Mouse (Mus musculus) forebrain, embryonic 12.5 days (tissue): Measurements from ENCODE around the gene Spsb1. TPM values are rescaled to one million over a fixed set of nuclear protein-coding genes. Genes with fewer than 3 reads are reported as not detected.

Source experiments
- ATAC-seq: fragments of 200-750 bp; cut with Nextera tagmentation; 2 replicates; pipeline ENCODE4 v1.8.0; 2017; ENCODE audit warnings: moderate TSS enrichment; ENCODE audit not compliant: low FRiP score
- H3K27ac ChIP-seq: fragments of 300-500 bp; sonication (generic); 2 replicates; pipeline ENCODE4 v1.5.1; 2016; ENCODE audit warnings: mild to moderate bottlenecking
- H3K27me3 ChIP-seq: fragments of 300-500 bp; sonication (generic); 2 replicates; pipeline ENCODE4 v1.6.1; 2016; ENCODE audit warnings: mild to moderate bottlenecking
- H3K36me3 ChIP-seq: fragments of 300-500 bp; sonication (generic); replicated peaks from 2 replicates; pipeline ENCODE4 v1.6.1; 2016; ENCODE audit warnings: mild to moderate bottlenecking
- H3K4me1 ChIP-seq: fragments of 300-500 bp; sonication (generic); 2 replicates; pipeline ENCODE4 v1.6.1; 2016
- H3K4me2 ChIP-seq: fragments of 300-500 bp; sonication (generic); 2 replicates; pipeline ENCODE4 v1.6.1; 2016; ENCODE audit warnings: mild to moderate bottlenecking, moderate library complexity
- H3K4me3 ChIP-seq: fragments of 300-500 bp; sonication (generic); replicated peaks from 2 replicates; pipeline ENCODE4 v1.5.1; 2016; ENCODE audit warnings: mild to moderate bottlenecking
- H3K9ac ChIP-seq: fragments of 300-500 bp; sonication (generic); 2 replicates; pipeline ENCODE4 v1.6.1; 2016; ENCODE audit warnings: mild to moderate bottlenecking
- H3K9me3 ChIP-seq: fragments of 300-500 bp; sonication (generic); 2 replicates; pipeline ENCODE4 v1.6.1; 2016
- WGBS: fragments of 180-500 bp; shearing (Covaris S2); methylation state at CpG from one replicate; pipeline ENCODE4 v1.1.7; 2016; 5-methylcytosine and 5-hydroxymethylcytosine counted together
- polyA plus RNA-seq: library from polyadenylated mRNA; unstranded; fragments of >200 nt; fragmentation: Nextera tagmentation; extraction: Ambion mirVana; gene quantifications from 2 replicates; pipeline ENCODE4 v1.2.1, GENCODE M21; 2016

Gene Spsb1
- polyA plus RNA-seq, 1 experiment from 2014 or later = 8.1 TPM

DNA sequence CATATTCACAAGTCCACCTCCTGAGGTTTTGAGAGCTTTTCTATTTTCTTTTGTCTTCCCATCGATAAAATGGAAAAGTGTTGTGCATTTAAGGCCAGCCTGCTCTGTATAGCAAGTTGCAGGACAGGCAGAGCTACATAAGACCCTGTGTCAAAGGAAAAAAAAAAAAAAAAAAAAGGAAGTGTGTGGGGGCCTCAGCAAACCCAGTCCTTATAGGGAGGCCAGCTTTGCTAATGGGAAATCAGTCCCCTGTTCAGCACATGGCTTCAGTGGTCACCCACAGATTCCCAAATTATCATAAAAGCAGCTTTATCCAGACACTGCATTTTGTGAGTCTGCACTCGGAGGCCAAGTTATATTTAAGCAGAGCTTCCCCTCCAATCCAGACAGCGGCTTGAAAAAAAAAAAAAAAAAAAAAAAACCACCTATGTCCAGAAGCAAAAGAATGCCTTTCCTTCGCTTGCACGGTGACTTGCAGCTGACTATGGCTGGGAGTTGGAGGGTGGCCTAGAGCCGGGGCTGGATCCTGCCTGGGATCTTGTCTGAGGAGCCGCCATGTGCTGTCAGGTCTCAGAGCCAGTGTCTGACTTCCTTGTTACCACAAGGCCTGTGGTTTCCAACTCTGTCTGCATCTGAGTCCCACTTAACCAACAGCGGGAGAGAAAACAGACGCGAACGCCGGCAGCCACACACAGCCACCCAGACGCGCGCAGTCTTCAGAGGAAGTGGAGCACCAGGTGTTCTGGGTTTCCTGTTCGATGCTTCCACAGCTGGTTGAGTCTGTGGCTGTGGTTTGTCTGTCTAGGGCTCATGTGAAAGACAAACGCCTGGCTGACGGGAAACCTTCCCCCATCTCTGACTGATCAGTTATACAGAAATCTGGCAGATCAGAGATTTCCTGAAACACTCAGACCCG is 98.7 kb downstream of the Spsb1 start:
- H3K4me3 ChIP-seq = no peak overlapping the region
- ATAC-seq = no peak
- peak overlapping the region; percentile 42; the same call in 1 of the 2 replicates for H3K27ac ChIP-seq
- no peak overlapping the region for H3K4me2 ChIP-seq
- H3K36me3 ChIP-seq = no peaks in the 10 kb centered on the region
- H3K27me3 ChIP-seq = peaks cover 8% of the 10 kb centered on the region
- H3K4me1 ChIP-seq = peaks cover 20% of the 10 kb centered on the region
- no peak overlapping the region for H3K9ac ChIP-seq
- no peaks in the 10 kb centered on the region for H3K9me3 ChIP-seq
- 75% methylated on average over 19 of the region's 19 CpGs for WGBS

DNA sequence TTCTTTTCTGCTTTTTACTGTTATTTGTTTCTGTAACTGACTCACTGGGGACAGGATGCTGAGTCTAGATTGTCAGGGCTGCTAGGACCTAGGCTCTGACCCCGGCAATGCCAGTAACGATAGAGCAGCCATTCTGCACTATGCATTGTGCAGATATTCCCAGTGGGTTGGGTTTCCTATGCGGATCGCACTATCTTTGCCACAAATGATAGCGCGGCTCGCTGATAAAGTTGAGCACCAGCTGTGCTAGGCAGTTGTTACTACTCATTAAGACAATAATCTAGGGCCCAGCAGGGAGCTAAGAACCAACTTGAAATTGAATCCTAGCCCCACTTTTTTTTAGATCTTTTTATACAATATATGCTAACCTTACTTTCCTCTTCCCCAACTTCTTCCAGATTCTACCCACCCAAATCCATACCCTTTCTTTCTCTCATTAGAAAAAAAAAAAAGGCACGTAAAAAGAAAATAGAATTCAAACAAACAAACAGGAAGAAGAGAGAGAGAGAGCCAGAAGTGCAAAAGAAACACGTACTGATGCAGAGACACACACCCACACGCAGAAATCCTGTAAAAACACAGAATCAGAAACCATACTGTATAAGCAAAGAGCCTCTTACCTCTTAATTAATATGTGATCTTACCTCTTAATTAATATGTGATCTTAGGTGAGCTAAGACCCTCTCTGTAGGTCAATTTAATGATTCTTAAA is 99.5 kb downstream of the Spsb1 start:
- Histone ChIP-seq H3K9ac (peak overlapping the region; percentile 33; the same call in 1 of the 2 replicates), H3K9me3 (no peaks in the 10 kb centered on the region), H3K27ac (no peak overlapping the region), H3K36me3 (no peaks in the 10 kb centered on the region), H3K4me1 (peaks cover 20% of the 10 kb centered on the region), H3K4me2 (no peak overlapping the region), H3K27me3 (peaks cover 8% of the 10 kb centered on the region), H3K4me3 (no peak overlapping the region)
- 73% methylated on average over 10 of the region's 10 CpGs for WGBS
- no peak for ATAC-seq

DNA sequence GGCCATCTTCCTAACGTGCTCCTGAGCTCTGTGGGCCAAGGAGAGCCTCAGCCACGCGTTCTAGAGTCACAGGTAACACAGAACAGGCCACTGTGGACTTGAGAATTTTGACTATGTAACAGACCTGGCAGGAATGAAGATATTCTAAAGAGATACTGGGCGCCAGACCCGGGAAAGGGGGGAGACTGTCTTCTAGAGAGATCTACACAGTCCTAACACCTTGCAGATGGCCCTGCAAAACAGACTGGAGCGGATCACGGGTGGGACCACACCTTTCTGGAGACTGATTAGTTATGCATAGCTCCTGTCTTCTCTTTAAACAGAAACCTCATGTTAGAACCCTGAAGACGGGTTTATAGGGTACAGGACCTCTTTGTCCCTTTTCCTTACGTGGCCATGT is 100.1 kb downstream of the Spsb1 start:
- H3K4me1 ChIP-seq = peaks cover 20% of the 10 kb centered on the region
- no peaks in the 10 kb centered on the region for H3K36me3 ChIP-seq
- peak overlapping the region; percentile 59 for H3K4me2 ChIP-seq
- peak overlapping the region; percentile 33 for H3K9ac ChIP-seq
- H3K27me3 ChIP-seq = peaks cover 8% of the 10 kb centered on the region
- 58% methylated on average over 9 of the region's 9 CpGs for WGBS
- H3K9me3 ChIP-seq = no peaks in the 10 kb centered on the region
- H3K4me3 ChIP-seq = peak overlapping the region; percentile 37
- peak overlapping the region; percentile 68 for H3K27ac ChIP-seq
- 0 out of 2 replicates have a peak, but pooled peaks have one; percentile 4 for ATAC-seq

DNA sequence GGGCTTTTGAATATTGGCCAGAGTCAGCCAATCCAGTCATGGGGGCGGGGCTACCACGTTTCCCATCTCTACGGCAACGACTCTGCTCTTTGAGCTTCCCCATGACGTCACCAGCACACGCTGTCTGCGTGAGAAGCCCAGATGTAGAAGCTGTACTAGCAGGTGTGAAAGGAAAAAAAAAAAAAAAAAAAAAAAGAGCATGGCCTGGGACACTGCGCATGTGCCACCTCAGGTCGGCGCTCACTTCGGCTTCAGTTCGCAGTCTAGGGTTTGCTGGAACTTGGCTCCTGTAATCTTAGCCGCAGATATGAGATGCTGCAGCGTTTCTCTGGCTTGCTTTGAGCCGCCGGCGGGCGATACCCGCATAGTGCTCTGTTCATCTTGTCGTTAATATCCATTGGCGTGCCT is 100.5 kb downstream of the Spsb1 start:
- peak overlapping the region; percentile 37 for H3K4me3 ChIP-seq
- H3K9ac ChIP-seq = peak overlapping the region; percentile 33
- peak overlapping the region; percentile 68 for H3K27ac ChIP-seq
- no peaks in the 10 kb centered on the region for H3K36me3 ChIP-seq
- no peaks in the 10 kb centered on the region for H3K9me3 ChIP-seq
- WGBS = 2% methylated on average over 21 of the region's 21 CpGs
- peaks cover 8% of the 10 kb centered on the region for H3K27me3 ChIP-seq
- peak; percentile 93 for ATAC-seq
- H3K4me1 ChIP-seq = peaks cover 20% of the 10 kb centered on the region
- peak overlapping the region; percentile 59 for H3K4me2 ChIP-seq

DNA sequence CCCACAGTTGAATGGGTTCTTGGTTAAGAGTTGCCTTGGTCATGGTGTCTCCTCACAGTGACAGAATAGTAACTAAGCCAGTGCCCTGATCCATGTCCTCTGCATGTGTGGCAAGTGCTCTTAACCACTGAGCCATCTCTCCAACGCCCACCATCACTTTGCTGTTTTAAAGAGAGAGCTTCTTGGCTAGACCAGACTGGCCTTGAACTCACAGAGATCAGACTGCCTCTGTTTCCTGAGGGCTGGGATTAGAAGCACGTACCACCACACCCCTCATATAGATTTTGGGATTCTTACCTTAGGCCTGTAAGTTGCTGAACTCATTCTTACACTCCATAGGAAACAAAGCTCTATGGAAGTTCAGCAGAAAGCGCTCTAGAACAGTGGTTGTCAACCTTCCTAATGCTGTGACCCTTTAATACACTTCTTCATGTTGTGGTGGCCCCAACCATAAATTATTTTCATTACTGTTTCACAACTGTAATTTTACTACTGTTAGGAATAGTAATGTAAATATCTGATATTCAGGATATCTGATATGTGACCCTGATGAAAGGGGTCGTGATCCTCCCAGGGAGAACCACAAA is 101.1 kb downstream of the Spsb1 start:
- ATAC-seq = no peak

DNA sequence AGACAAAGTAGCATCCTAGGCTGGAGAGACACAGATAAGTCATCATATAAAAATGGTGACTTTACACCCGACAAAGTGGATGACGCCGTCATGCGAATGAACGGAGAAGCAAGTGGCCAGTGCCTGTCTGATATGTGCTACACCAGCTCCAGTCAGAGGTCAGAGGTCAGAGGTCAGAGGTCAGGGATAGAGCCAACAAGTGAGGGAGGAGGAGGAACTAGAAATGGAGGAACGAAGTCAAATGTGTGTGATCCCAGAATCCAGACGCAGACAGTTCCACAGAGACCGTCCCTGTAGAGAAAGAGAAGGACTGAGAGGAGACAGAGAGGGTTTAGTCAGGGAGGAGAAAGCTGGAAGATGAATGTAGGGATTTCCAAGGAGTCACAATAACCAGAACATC is 103.3 kb downstream of the Spsb1 start:
- no peak for ATAC-seq
- Histone ChIP-seq H3K36me3 (no peaks in the 10 kb centered on the region), H3K9me3 (no peaks in the 10 kb centered on the region), H3K27me3 (peaks cover 8% of the 10 kb centered on the region), H3K4me2 (no peak overlapping the region), H3K27ac (no peak overlapping the region), H3K9ac (no peak overlapping the region), H3K4me3 (no peak overlapping the region), H3K4me1 (peaks cover 16% of the 10 kb centered on the region)
- 88% methylated on average over 8 of the region's 8 CpGs for WGBS

More for the DNA sequence above, 101.1 kb downstream of the Spsb1 start:
- WGBS = 66% methylated on average over 4 of the region's 4 CpGs
- H3K9me3 ChIP-seq = no peaks in the 10 kb centered on the region
- peak overlapping the region; percentile 59 for H3K4me2 ChIP-seq
- H3K27ac ChIP-seq = no peak overlapping the region
- peaks cover 8% of the 10 kb centered on the region for H3K27me3 ChIP-seq
- H3K9ac ChIP-seq = no peak overlapping the region
- H3K4me1 ChIP-seq = peaks cover 20% of the 10 kb centered on the region
- H3K36me3 ChIP-seq = no peaks in the 10 kb centered on the region
- peak overlapping the region; percentile 37 for H3K4me3 ChIP-seq

DNA sequence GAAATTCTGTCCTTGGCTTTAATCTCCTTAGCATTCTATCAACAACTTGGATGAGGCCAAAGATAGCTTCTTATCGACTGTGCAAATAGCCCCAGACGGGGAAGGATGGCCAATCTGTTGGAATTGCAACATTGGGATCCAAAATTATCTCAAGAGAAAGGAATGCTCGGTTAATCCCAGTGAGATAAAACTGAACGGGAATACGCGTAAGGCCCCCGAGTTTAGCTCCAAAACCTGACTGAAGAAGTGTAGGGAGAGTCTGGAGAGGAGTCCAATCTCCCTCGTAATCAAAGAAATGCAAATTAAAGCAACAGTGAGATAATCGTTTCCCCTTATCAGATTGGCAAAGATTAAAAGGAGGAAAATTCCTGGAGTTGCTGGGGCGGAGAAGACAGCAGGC is 104.2 kb downstream of the Spsb1 start:
- Histone ChIP-seq H3K9ac (no peak overlapping the region), H3K9me3 (no peaks in the 10 kb centered on the region), H3K4me2 (no peak overlapping the region), H3K4me3 (no peak overlapping the region), H3K27me3 (peaks cover 8% of the 10 kb centered on the region), H3K4me1 (peaks cover 16% of the 10 kb centered on the region), H3K36me3 (no peaks in the 10 kb centered on the region), H3K27ac (no peak overlapping the region)
- ATAC-seq = no peak
- WGBS = 72% methylated on average over 10 of the region's 10 CpGs

DNA sequence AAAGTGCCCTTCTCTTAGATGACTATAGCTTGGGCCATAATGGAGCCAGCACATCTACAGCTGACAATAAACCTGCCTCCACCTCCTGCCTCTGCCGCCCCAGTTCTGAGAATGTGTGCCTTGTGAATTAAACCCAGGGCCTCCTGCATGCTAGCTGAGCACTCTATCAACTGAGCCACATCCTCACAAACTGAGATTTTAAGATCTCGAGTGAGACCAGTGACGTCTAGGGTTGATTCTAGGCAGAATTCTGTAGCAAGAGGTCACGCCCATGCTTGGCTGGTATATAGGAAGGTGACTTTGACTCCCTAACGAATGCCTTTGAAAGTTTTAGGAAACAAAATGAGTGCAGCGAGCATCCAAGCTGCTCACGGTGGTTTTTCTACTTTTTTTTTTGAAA is 104.8 kb downstream of the Spsb1 start:
- 87% methylated on average over 7 of the region's 7 CpGs for WGBS
- no peak overlapping the region for H3K9ac ChIP-seq
- H3K4me1 ChIP-seq = peaks cover 14% of the 10 kb centered on the region
- peaks cover 6% of the 10 kb centered on the region for H3K27me3 ChIP-seq
- H3K4me2 ChIP-seq = no peak overlapping the region
- H3K27ac ChIP-seq = no peak overlapping the region
- no peak for ATAC-seq
- H3K36me3 ChIP-seq = no peaks in the 10 kb centered on the region
- H3K4me3 ChIP-seq = no peak overlapping the region
- H3K9me3 ChIP-seq = no peaks in the 10 kb centered on the region

DNA sequence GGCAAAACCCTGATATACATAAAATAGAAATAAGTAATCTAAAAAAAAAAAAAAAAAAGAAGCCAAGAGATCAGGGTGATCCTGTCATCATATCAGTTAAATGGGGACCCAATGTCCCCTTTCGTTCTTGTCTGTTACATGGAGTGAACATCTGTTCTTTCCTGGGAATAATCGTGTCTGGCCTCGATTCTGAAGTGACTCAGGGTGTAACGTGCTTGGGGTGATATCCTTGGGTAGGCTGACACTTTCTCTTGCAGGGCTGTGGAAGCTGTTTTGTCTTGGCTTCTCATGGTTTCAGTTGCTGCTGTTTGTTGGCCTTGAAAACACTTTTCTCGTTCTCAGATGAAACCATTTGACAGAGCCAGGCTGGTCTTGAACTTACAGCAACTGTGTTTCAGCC is 105.8 kb downstream of the Spsb1 start:
- H3K27ac ChIP-seq = no peak overlapping the region
- no peak for ATAC-seq
- peaks cover 5% of the 10 kb centered on the region for H3K4me1 ChIP-seq
- H3K9ac ChIP-seq = no peak overlapping the region
- 88% methylated on average over 5 of the region's 5 CpGs for WGBS
- no peaks in the 10 kb centered on the region for H3K9me3 ChIP-seq
- H3K4me2 ChIP-seq = no peak overlapping the region
- no peak overlapping the region for H3K4me3 ChIP-seq
- no peaks in the 10 kb centered on the region for H3K36me3 ChIP-seq
- H3K27me3 ChIP-seq = no peaks in the 10 kb centered on the region

DNA sequence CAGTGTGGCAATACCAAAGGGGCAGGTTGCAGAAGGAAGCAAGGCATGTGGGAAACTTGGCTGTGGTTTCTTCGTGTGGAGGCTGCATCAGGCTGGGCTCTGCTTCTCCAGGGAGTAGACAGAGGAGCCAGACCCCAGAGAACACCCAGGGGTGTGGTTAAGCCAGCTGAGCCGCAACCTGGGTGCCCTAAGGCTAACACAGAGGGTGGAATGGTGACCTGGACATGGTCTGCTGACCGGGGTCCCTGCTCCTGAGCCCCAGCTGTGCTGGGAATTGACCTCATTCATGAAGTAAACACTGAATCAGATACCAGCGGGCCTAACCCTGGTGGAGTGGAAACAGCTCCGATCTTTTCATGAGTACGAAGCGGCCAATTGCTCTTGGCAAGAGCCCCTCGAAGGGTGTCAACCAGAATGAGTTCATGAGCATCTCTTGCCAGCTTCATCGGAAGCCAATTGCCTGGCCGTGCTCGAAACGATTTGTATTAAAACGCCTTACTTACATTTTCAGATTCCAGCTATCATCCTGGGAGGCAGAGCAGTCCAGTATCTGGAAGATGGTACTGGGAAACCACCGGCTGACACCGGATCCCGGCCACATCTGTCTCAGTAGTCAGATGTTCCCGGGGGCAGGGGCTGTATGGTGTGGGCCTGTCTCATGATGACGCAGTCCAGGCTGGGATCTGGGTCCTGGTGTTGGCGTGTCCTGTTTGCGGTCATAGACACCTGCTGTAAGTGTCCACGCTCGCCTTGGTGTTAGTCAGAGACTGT is 107.8 kb downstream of the Spsb1 start:
- no peak for ATAC-seq
- H3K4me2 ChIP-seq = no peak overlapping the region
- no peaks in the 10 kb centered on the region; the same call in 1 of the 2 replicates for H3K27me3 ChIP-seq
- H3K4me3 ChIP-seq = no peak overlapping the region
- no peaks in the 10 kb centered on the region for H3K4me1 ChIP-seq
- H3K9ac ChIP-seq = no peak overlapping the region
- no peaks in the 10 kb centered on the region for H3K9me3 ChIP-seq
- 91% methylated on average over 22 of the region's 22 CpGs for WGBS
- H3K27ac ChIP-seq = no peak overlapping the region
- H3K36me3 ChIP-seq = no peaks in the 10 kb centered on the region
